Mouse (Mus musculus): ENCODE measurements around the gene Pcyt1a.
"Not testable (repeated sequence)": the region's sequence is repeated elsewhere in the genome, so short reads cannot be mapped to it uniquely, and the experiment has no call there.

The Pcyt1a gene

DNA sequence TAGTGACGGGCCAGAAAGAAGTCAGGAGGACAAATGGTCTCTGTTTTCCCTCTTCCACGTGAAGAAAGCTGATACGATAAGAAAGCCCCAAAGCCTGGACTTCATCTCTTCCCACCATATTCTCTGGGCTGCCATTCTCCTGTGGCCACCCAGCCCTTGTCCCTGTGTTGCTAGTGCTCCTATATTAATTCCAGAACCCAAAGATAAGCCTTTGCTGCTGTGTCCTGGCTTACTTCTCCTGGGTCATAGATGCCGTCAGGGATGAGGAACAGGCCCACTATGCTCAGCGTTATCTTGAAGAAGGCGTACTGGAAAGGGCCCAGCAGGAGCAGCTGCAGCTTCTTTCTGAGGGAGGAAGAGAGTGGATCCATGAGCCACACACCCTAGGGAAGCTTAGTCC, 46.6 kb downstream of the Pcyt1a start:
- no peak for DNase-seq (ENCODE audit: low spot score)

DNA sequence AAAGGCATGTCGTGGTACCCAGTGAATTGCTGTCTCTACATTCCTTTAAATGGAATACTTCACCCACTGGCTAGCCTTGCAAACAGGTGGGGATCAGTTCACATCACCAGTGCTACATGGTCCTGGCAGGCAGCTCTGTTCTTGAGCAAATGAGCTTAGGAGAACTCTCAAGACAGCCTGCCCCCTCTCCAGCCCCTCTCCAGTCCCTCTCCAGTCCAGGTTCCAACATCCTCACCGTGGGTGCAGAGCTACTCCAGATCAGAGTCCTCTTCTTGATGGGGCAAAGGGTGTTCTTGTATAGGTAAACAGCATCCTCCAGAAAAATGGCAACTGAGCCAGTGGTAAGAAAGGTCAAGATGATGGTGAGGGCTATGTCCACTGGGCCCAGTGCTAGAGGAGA, 48.7 kb downstream of the Pcyt1a start:
- no peak for DNase-seq (ENCODE audit: low spot score)

DNA sequence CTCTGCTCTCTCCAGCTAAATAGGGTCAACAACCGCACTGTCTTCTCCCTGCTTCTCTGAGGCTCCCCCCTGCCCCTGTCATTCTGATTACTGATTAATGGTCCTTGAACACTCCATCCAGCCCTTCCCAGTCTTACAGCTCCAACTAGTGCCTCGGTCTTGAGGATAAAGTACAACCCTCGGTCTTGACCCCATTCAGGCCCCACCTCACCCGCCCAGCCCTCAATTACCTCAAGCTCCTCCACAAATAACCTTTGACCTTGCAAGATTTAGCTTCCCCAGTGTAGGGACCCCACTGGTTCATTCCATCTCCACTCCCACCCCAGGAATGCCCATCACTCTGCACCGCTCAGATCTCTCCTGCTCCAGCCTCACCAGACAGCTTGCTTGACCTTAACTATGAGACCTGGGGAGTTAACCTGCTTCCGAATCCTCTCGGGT, 53.7 kb downstream of the Pcyt1a start:
- DNase-seq (ENCODE audit: low spot score), result no peak

DNA sequence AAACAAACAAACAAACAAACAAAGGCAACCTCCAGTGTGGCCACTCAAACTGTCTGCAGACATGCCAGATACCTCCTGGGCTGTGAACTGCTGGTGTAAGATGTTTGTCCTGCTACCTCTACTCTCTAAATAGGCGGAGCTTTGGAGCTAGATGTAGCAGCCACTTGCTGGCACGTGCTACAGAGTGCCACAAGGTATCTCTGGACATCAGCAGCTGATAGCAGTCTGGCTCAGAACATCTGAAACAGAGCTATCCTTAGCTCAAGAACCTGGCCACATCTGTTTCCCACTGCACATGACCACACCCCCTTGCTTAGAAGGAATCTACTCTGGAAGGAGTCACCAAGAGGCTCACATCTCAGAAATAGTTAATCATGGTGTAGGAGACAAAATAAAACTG, 54.5 kb downstream of the Pcyt1a start:
- no peak for DNase-seq (ENCODE audit: low spot score)

GRCm38 (mm10) chr16:32486046-32486445, 55.3 kb downstream of the Pcyt1a start:
- no peak for DNase-seq (ENCODE audit: low spot score)

- no peak for DNase-seq (ENCODE audit: low spot score)
Measured at GRCm38 (mm10) chr16:32487234-32488111, 56.8 kb downstream of the Pcyt1a start, which contains the start of gene Slc51a. Gene Slc51a (minus strand): TSS chr16:32487879.

DNA sequence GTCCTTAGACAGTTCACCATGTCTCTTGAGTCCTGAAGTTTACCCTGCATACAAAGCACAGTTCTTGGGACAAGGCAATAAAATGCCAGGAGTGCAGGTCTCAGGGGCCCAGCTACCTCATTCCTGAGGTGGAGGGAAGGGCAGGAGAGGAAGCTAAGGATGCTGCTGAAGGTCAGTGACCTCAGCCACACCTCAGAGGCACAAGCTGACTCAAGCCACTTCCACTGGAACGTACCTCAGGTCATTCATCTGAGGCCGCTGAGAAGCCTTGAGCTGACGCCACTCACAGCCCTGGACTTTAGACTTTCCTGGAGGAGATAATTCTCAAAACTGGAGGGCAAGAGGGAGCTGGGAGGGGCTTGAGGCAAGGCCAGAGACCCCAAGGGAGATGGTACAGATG, 58.2 kb downstream of the Pcyt1a start:
- no peak for DNase-seq (ENCODE audit: low spot score)

DNA sequence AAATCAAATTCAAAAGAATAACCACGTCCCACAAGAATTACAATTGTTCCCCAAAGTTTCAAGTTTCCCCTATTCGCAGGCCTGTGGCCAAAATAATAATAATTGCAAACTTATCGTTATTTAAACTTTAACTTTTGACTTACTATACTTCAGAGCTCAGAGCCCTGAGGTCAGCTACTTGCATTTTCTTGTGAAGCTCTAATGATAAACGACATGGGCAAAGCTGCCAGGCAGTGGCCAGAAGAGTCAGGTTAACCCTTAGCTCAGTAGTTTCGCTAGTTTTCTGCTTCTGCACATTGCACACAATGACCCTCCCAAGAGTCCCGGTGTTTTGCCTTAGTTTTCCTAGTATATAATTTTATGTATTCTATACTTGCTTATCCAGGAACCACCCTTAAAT, 63.6 kb downstream of the Pcyt1a start:
- DNase-seq (ENCODE audit: low spot score), result not testable (repeated sequence)

GRCm38 (mm10) chr16:32495965-32496364, 65.2 kb downstream of the Pcyt1a start, which contains the start of gene Zdhhc19:
Gene Zdhhc19 (plus strand): TSS chr16:32496265.
- no peak for DNase-seq (ENCODE audit: low spot score)

DNA sequence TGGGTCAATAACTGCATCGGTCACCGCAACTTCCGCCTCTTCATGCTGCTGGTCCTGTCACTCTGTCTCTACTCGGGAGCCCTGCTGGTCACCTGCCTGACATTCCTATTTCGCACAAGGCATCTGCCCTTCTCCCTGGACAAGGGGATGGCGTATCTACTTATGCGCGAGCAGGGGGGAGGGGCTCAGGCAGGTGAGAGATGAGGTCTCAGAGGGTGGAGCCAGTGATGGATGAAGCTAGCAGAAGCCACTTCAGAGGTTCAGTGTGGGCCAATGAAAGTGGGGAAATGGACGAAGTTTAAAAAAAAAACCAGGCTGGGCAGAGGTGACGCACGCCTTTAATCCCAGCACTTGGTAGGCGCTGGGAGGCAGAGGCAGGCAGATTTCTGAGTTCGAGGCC, 68.3 kb downstream of the Pcyt1a start:
- no peak for DNase-seq (ENCODE audit: low spot score)

DNA sequence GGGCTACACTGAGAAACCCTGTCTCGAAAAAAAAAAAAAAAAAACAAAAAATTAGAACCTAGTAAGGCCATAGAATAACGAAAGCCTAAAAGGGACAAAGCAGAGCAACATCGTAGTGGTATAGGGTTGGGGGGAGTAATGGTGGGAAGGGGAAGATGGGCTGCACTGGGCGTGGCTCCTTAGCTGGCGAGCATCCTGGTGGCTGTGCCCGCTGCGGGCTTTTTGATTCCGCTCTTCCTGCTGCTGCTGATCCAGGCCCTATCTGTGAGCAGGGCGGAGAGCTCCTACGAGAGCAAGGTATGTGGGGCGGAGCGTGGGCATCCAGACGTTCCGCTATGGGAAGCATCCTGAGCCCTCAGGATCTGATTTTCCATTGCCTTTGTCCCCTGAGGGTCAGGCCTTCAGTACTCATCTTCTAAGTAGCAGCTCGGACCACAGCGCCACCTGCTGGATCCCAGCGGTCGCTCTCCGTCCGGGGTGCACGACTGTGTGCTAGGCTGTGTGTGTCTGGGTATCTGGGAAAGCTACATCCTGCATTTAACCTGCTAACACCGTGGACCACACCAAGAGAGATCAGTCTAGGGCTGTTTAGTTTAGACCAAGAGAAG, 68.8 kb downstream of the Pcyt1a start:
- peak; percentile 85 for DNase-seq (ENCODE audit: low spot score)

GRCm38 (mm10) chr16:32501459-32501858, 70.7 kb downstream of the Pcyt1a start:
- no peak for DNase-seq (ENCODE audit: low spot score)

- no peak for DNase-seq (ENCODE audit: low spot score)
Measured at GRCm38 (mm10) chr16:32502621-32503335, 72.1 kb downstream of the Pcyt1a start.

GRCm38 (mm10) chr16:32503633-32504032, 72.9 kb downstream of the Pcyt1a start:
- DNase-seq (ENCODE audit: low spot score), result no peak

GRCm38 (mm10) chr16:32506298-32506697, 75.6 kb downstream of the Pcyt1a start:
- no peak for DNase-seq (ENCODE audit: low spot score)

GRCm38 (mm10) chr16:32506868-32507267, 76.1 kb downstream of the Pcyt1a start:
- DNase-seq (ENCODE audit: low spot score), result no peak

DNA sequence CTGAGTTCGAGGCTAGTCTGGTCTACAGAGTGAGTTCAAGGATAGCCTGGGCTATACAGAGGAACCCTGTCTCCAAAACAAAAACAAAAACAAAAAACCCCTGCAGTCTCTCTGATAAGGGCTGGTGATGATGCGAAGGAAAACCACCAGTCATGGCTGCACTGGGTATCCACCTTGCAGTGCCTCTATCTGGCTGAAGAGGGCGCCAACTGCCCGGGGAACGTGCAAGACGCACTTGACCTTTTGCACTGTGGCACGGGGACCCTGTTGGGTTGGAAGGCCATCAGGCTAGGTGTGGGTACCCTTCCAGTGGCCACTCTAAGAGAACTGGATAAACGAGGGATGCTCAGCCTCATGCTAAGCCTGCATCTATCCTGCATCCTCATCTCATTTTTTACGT, 76.7 kb downstream of the Pcyt1a start:
- peak; percentile 41 for DNase-seq (ENCODE audit: low spot score)

DNA sequence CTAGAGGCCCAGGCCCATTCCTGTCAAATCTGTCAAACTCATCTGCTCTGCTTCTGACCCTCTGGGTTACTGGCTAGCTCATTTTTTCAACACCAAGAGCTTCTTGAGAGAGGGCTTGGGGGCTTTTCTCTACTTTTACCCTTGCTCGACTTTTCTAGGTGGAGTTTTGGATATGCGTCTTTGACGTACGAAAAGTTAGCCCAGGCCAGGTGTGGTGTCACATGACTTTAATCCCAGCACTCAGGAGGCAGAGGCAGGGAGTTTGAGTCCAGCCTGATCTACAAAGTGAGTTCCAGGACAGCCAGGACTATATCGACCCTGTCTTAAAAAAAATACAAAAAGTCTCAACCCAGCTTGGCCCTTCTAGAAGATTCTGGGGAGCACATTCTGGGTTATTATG, 77.3 kb downstream of the Pcyt1a start:
- DNase-seq (ENCODE audit: low spot score), result no peak

DNA sequence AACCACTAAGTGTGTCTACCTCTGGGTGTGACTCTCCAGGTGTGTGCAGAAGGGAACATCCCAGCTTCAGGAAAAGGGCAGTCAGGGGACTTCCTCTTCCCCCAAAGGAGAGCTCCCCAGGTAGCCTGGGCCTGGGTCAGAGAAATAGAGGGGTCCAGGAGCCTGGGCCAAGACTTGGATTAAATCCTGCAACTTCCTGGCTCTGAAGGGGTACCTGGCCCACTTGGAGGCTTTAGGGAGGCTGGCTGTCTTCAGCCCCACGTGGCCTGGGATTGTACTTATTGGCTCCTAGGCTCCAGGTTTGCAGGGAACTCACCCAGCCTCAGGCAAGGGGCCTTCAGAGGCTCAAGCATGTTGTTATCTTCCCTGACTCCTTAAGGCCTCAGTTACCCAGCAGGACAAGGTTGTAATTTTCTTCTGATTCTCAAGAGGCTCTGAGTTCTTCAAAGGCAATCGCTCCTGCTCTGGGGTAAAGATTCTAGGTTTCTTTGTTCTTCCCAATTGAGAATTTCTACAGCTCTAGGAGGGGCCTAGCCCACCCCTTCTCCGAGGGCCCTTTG, 77.9 kb downstream of the Pcyt1a start:
- DNase-seq (ENCODE audit: low spot score), result no peak

GRCm38 (mm10) chr16:32509066-32509942, 78.6 kb downstream of the Pcyt1a start:
- peak; percentile 21 for DNase-seq (ENCODE audit: low spot score)

Measured in ovary, postnatal 36 days (tissue).